Mouse (Mus musculus): ENCODE measurements around the gene Ly86. TPM values are rescaled to one million over a fixed set of nuclear protein-coding genes. Genes with fewer than 3 reads are reported as not detected.
A peak's percentile ranks its signal among the peaks of the same experiment; 100 is the strongest.

The Ly86 gene
- polyA plus RNA-seq, 1 experiment from 2014 or later: 16.0 TPM

GRCm38 (mm10) chr13:37358112-37358511 is 13.1 kb downstream of the Ly86 start:
- 76% methylated on average over 2 of the region's 2 CpGs for WGBS
- no peak for ATAC-seq (ENCODE audit: low read depth)
- Histone ChIP-seq H3K27me3 (ENCODE audit: control insufficient read depth, insufficient read depth, low read depth, low read length) (no peaks in the 10 kb centered on the region), H3K4me3 (ENCODE audit: low read length) (no peak overlapping the region), H3K9ac (ENCODE audit: low read length) (no peak overlapping the region), H3K27ac (ENCODE audit: low read length) (no peak overlapping the region), H3K4me1 (replicated peaks; ENCODE audit: control insufficient read depth, insufficient read depth, low read length) (peaks cover 4% of the 10 kb centered on the region), H3K9me3 (ENCODE audit: control insufficient read depth, low read length) (no peaks in the 10 kb centered on the region), H3K4me2 (ENCODE audit: low read depth, low read length) (no peak overlapping the region), H3K36me3 (ENCODE audit: control insufficient read depth, insufficient read depth, low read length) (no peaks in the 10 kb centered on the region)

- no peaks in the 10 kb centered on the region for H3K9me3 ChIP-seq (ENCODE audit: control insufficient read depth, low read length)
- H3K27ac ChIP-seq (ENCODE audit: low read length): peak overlapping the region; percentile 87
- peak; percentile 93 for ATAC-seq (ENCODE audit: low read depth)
- H3K4me1 ChIP-seq (replicated peaks; ENCODE audit: control insufficient read depth, insufficient read depth, low read length): no peaks in the 10 kb centered on the region; the same call in 1 of the 2 replicates
- H3K36me3 ChIP-seq (ENCODE audit: control insufficient read depth, insufficient read depth, low read length): no peaks in the 10 kb centered on the region
- H3K4me3 ChIP-seq (ENCODE audit: low read length): no peak overlapping the region
- no peak overlapping the region for H3K4me2 ChIP-seq (ENCODE audit: low read depth, low read length)
- 30% methylated on average over 1 of the region's 1 CpGs for WGBS
- no peaks in the 10 kb centered on the region for H3K27me3 ChIP-seq (ENCODE audit: control insufficient read depth, insufficient read depth, low read depth, low read length)
- H3K9ac ChIP-seq (ENCODE audit: low read length): no peak overlapping the region
These were observed 16.2 kb downstream of the Ly86 start for GRCm38 (mm10) chr13:37361249-37361648.

GRCm38 (mm10) chr13:37364351-37364750 is 19.3 kb downstream of the Ly86 start:
- H3K9ac ChIP-seq (ENCODE audit: low read length): no peak overlapping the region
- no peaks in the 10 kb centered on the region for H3K9me3 ChIP-seq (ENCODE audit: control insufficient read depth, low read length)
- H3K27ac ChIP-seq (ENCODE audit: low read length): no peak overlapping the region
- H3K27me3 ChIP-seq (ENCODE audit: control insufficient read depth, insufficient read depth, low read depth, low read length): no peaks in the 10 kb centered on the region
- no peaks in the 10 kb centered on the region; the same call in 1 of the 2 replicates for H3K4me1 ChIP-seq (replicated peaks; ENCODE audit: control insufficient read depth, insufficient read depth, low read length)
- H3K36me3 ChIP-seq (ENCODE audit: control insufficient read depth, insufficient read depth, low read length): no peaks in the 10 kb centered on the region
- no peak overlapping the region for H3K4me2 ChIP-seq (ENCODE audit: low read depth, low read length)
- 67% methylated on average over 5 of the region's 5 CpGs for WGBS
- no peak overlapping the region for H3K4me3 ChIP-seq (ENCODE audit: low read length)
- no peak for ATAC-seq (ENCODE audit: low read depth)

- peak; percentile 62; the same call in 1 of the 2 replicates for ATAC-seq (ENCODE audit: low read depth)
- H3K9me3 ChIP-seq (ENCODE audit: control insufficient read depth, low read length): no peaks in the 10 kb centered on the region
- peaks cover 5% of the 10 kb centered on the region; the same call in 1 of the 2 replicates for H3K4me1 ChIP-seq (replicated peaks; ENCODE audit: control insufficient read depth, insufficient read depth, low read length)
- no peak overlapping the region for H3K27ac ChIP-seq (ENCODE audit: low read length)
- H3K36me3 ChIP-seq (ENCODE audit: control insufficient read depth, insufficient read depth, low read length): no peaks in the 10 kb centered on the region
- WGBS: 64% methylated on average over 5 of the region's 5 CpGs
- no peak overlapping the region for H3K4me3 ChIP-seq (ENCODE audit: low read length)
- H3K27me3 ChIP-seq (ENCODE audit: control insufficient read depth, insufficient read depth, low read depth, low read length): no peaks in the 10 kb centered on the region
- H3K9ac ChIP-seq (ENCODE audit: low read length): no peak overlapping the region
- no peak overlapping the region for H3K4me2 ChIP-seq (ENCODE audit: low read depth, low read length)
These were observed 31.4 kb downstream of the Ly86 start for GRCm38 (mm10) chr13:37376411-37376810.

GRCm38 (mm10) chr13:37388222-37389202 is 43.5 kb downstream of the Ly86 start:
- Histone ChIP-seq H3K9me3 (ENCODE audit: control insufficient read depth, low read length) (no peaks in the 10 kb centered on the region), H3K36me3 (ENCODE audit: control insufficient read depth, insufficient read depth, low read length) (no peaks in the 10 kb centered on the region; the same call in 1 of the 2 replicates), H3K4me3 (ENCODE audit: low read length) (no peak overlapping the region), H3K4me1 (replicated peaks; ENCODE audit: control insufficient read depth, insufficient read depth, low read length) (peaks cover 9% of the 10 kb centered on the region), H3K4me2 (ENCODE audit: low read depth, low read length) (no peak overlapping the region), H3K27me3 (ENCODE audit: control insufficient read depth, insufficient read depth, low read depth, low read length) (no peaks in the 10 kb centered on the region), H3K27ac (ENCODE audit: low read length) (peak overlapping the region; percentile 84), H3K9ac (ENCODE audit: low read length) (no peak overlapping the region)
- 39% methylated on average over 9 of the region's 9 CpGs for WGBS
- ATAC-seq (ENCODE audit: low read depth): peak; percentile 86

GRCm38 (mm10) chr13:37389296-37389695 is 44.3 kb downstream of the Ly86 start:
- H3K4me2 ChIP-seq (ENCODE audit: low read depth, low read length): no peak overlapping the region

GRCm38 (mm10) chr13:37398791-37399190 is 53.8 kb downstream of the Ly86 start:
- no peak for ATAC-seq (ENCODE audit: low read depth)
- H3K4me1 ChIP-seq (replicated peaks; ENCODE audit: control insufficient read depth, insufficient read depth, low read length): no peaks in the 10 kb centered on the region
- H3K9me3 ChIP-seq (ENCODE audit: control insufficient read depth, low read length): no peaks in the 10 kb centered on the region
- 78% methylated on average over 4 of the region's 4 CpGs for WGBS
- no peaks in the 10 kb centered on the region for H3K27me3 ChIP-seq (ENCODE audit: control insufficient read depth, insufficient read depth, low read depth, low read length)
- no peaks in the 10 kb centered on the region for H3K36me3 ChIP-seq (ENCODE audit: control insufficient read depth, insufficient read depth, low read length)
- H3K9ac ChIP-seq (ENCODE audit: low read length): no peak overlapping the region
- H3K4me2 ChIP-seq (ENCODE audit: low read depth, low read length): no peak overlapping the region
- no peak overlapping the region for H3K27ac ChIP-seq (ENCODE audit: low read length)
- no peak overlapping the region for H3K4me3 ChIP-seq (ENCODE audit: low read length)

More at GRCm38 (mm10) chr13:37389296-37389695, 44.3 kb downstream of the Ly86 start:
- peak; percentile 49 for ATAC-seq (ENCODE audit: low read depth)
- Histone ChIP-seq H3K4me1 (replicated peaks; ENCODE audit: control insufficient read depth, insufficient read depth, low read length) (peaks cover 9% of the 10 kb centered on the region), H3K36me3 (ENCODE audit: control insufficient read depth, insufficient read depth, low read length) (no peaks in the 10 kb centered on the region; the same call in 1 of the 2 replicates), H3K9ac (ENCODE audit: low read length) (no peak overlapping the region), H3K4me3 (ENCODE audit: low read length) (no peak overlapping the region), H3K27ac (ENCODE audit: low read length) (peak overlapping the region; percentile 84), H3K9me3 (ENCODE audit: control insufficient read depth, low read length) (no peaks in the 10 kb centered on the region), H3K27me3 (ENCODE audit: control insufficient read depth, insufficient read depth, low read depth, low read length) (no peaks in the 10 kb centered on the region)
- WGBS: 24% methylated on average over 5 of the region's 5 CpGs

GRCm38 (mm10) chr13:37399340-37399739 is 54.3 kb downstream of the Ly86 start:
- Histone ChIP-seq H3K4me3 (ENCODE audit: low read length) (no peak overlapping the region), H3K9ac (ENCODE audit: low read length) (no peak overlapping the region), H3K4me2 (ENCODE audit: low read depth, low read length) (no peak overlapping the region), H3K27ac (ENCODE audit: low read length) (no peak overlapping the region), H3K4me1 (replicated peaks; ENCODE audit: control insufficient read depth, insufficient read depth, low read length) (no peaks in the 10 kb centered on the region), H3K27me3 (ENCODE audit: control insufficient read depth, insufficient read depth, low read depth, low read length) (no peaks in the 10 kb centered on the region), H3K36me3 (ENCODE audit: control insufficient read depth, insufficient read depth, low read length) (no peaks in the 10 kb centered on the region), H3K9me3 (ENCODE audit: control insufficient read depth, low read length) (no peaks in the 10 kb centered on the region)
- ATAC-seq (ENCODE audit: low read depth): no peak
- WGBS: 88% methylated on average over 8 of the region's 8 CpGs

- WGBS: 45% methylated on average over 3 of the region's 3 CpGs
These were observed 57.4 kb downstream of the Ly86 start for GRCm38 (mm10) chr13:37402421-37402820.

More at GRCm38 (mm10) chr13:37402421-37402820, 57.4 kb downstream of the Ly86 start:
- no peak overlapping the region for H3K4me3 ChIP-seq (ENCODE audit: low read length)
- ATAC-seq (ENCODE audit: low read depth): no peak
- H3K27ac ChIP-seq (ENCODE audit: low read length): no peak overlapping the region
- H3K9me3 ChIP-seq (ENCODE audit: control insufficient read depth, low read length): no peaks in the 10 kb centered on the region
- no peaks in the 10 kb centered on the region for H3K4me1 ChIP-seq (replicated peaks; ENCODE audit: control insufficient read depth, insufficient read depth, low read length)
- H3K4me2 ChIP-seq (ENCODE audit: low read depth, low read length): no peak overlapping the region
- no peaks in the 10 kb centered on the region for H3K36me3 ChIP-seq (ENCODE audit: control insufficient read depth, insufficient read depth, low read length)
- no peak overlapping the region for H3K9ac ChIP-seq (ENCODE audit: low read length)
- H3K27me3 ChIP-seq (ENCODE audit: control insufficient read depth, insufficient read depth, low read depth, low read length): no peaks in the 10 kb centered on the region
